Mouse (Mus musculus): Measurements from ENCODE around the gene Mrps10. TPM values are rescaled to one million over a fixed set of nuclear protein-coding genes. Genes with fewer than 3 reads are reported as not detected.

Mrps10 gene
- polyA plus RNA-seq, 3 experiments from 2014 or later, result 31.5 to 34.9 (median 33.0) TPM

Other genes starting within 250 kb of the Mrps10 start
- gene Guca1b, start 16.5 kb downstream of the Mrps10 start, polyA plus RNA-seq (2017; shearing (Covaris generic)), result 1 to 10 TPM in 2 of 3 experiments, under 1 TPM in 1; 0.29 to 1.8 (median 1.1) TPM
- not detected for gene Guca1a, start 31.7 kb downstream of the Mrps10 start, polyA plus RNA-seq (2017; shearing (Covaris generic))
- gene AI661453, start 67.7 kb downstream of the Mrps10 start, polyA plus RNA-seq (2017; shearing (Covaris generic)), result not detected
- gene 1700001C19Rik, start 68.5 kb downstream of the Mrps10 start, polyA plus RNA-seq (2017; shearing (Covaris generic)), result not detected
- 10 to 100 TPM; 56.9 to 80.8 (median 70.0) TPM for gene Taf8, start 133.4 kb downstream of the Mrps10 start, polyA plus RNA-seq (2017; shearing (Covaris generic))
- gene Ccnd3, start 136.2 kb downstream of the Mrps10 start, polyA plus RNA-seq (2017; shearing (Covaris generic)), result 100 to 1,000 TPM; 124 to 141 (median 130) TPM
- 10 to 100 TPM in 2 of 3 experiments, 1 to 10 TPM in 1; 9.1 to 12.3 (median 11.6) TPM for gene Bysl, start 242.6 kb downstream of the Mrps10 start, polyA plus RNA-seq (2017; shearing (Covaris generic))
- gene Med20, start 242.7 kb downstream of the Mrps10 start, polyA plus RNA-seq (2017; shearing (Covaris generic)), result 10 to 100 TPM; 27.6 to 32.3 (median 28.1) TPM
- under 1 TPM in 2 of 3 experiments, not detected in 1; 0.68 to 0.79 TPM for gene Gm20517, start 242.7 kb downstream of the Mrps10 start, polyA plus RNA-seq (2017; shearing (Covaris generic))